Mouse (Mus musculus) embryonic facial prominence, embryonic 11.5 days (tissue): ENCODE data around the gene Asna1. TPM values are rescaled to one million over a fixed set of nuclear protein-coding genes. Genes with fewer than 3 reads are reported as not detected.
A peak's percentile ranks its signal among the peaks of the same experiment; 100 is the strongest.

ENCODE experiments used
- ATAC-seq: fragments of 200-750 bp; cut with Nextera tagmentation; replicated peaks from 2 replicates; pipeline ENCODE4 v1.8.0; 2017; ENCODE audit warnings: low read depth; ENCODE audit not compliant: insufficient number of reproducible peaks, low FRiP score, low TSS enrichment
- DNase-seq: peaks from one replicate; pipeline ENCODE4 v3.0.0-alpha.2; 2015; ENCODE audit warnings: low spot score
- H3K27ac ChIP-seq: fragments of 300-500 bp; sonication (generic); replicated peaks from 2 replicates; pipeline ENCODE4 v1.5.1; 2014; ENCODE audit warnings: mild to moderate bottlenecking, low read depth, low read length, control low read depth
- H3K27me3 ChIP-seq: fragments of 300-500 bp; sonication (generic); 2 replicates; pipeline ENCODE4 v1.6.1; 2014; ENCODE audit warnings: mild to moderate bottlenecking, low read length, moderate library complexity, mixed read lengths; ENCODE audit not compliant: control insufficient read depth, insufficient read depth
- H3K36me3 ChIP-seq: fragments of 300-500 bp; sonication (generic); replicated peaks from 2 replicates; pipeline ENCODE4 v1.6.1; 2014; ENCODE audit warnings: low read depth, mild to moderate bottlenecking, low read length, moderate library complexity, mixed read lengths; ENCODE audit not compliant: control insufficient read depth, insufficient read depth
- H3K4me1 ChIP-seq: fragments of 300-500 bp; sonication (generic); 2 replicates; pipeline ENCODE4 v1.6.1; 2014; ENCODE audit warnings: low read length, mixed read lengths; ENCODE audit not compliant: control insufficient read depth, insufficient read depth
- H3K4me2 ChIP-seq: fragments of 300-500 bp; sonication (generic); 2 replicates; pipeline ENCODE4 v1.6.1; 2014; ENCODE audit warnings: low read depth, mild to moderate bottlenecking, control low read depth, low read length, moderate library complexity
- H3K4me3 ChIP-seq: fragments of 300-500 bp; sonication (generic); 2 replicates; pipeline ENCODE4 v1.5.1; 2014; ENCODE audit warnings: low read depth, low read length, control low read depth
- H3K9ac ChIP-seq: fragments of 300-500 bp; sonication (generic); replicated peaks from 2 replicates; pipeline ENCODE4 v1.6.1; 2014; ENCODE audit warnings: mild to moderate bottlenecking, control low read depth, low read length
- H3K9me3 ChIP-seq: fragments of 300-500 bp; sonication (generic); replicated peaks from 2 replicates; pipeline ENCODE4 v1.6.1; 2016; ENCODE audit warnings: mild to moderate bottlenecking, low read length, inconsistent platforms, mixed read lengths; ENCODE audit not compliant: control insufficient read depth
- WGBS: fragments of 180-500 bp; shearing (Covaris S2); extraction: QIAGEN DNeasy Blood & Tissue Kit; methylation state at CpG from one replicate; pipeline ENCODE4 v1.1.7; 2014; 5-methylcytosine and 5-hydroxymethylcytosine counted together
- microRNA-seq: library from miRNA; unstranded; fragments of <30 nt; microRNA quantifications from one replicate; pipeline ENCODE4, GENCODE M21; 2016; ENCODE audit warnings: borderline number of aligned reads
- polyA plus RNA-seq: library from polyadenylated mRNA; unstranded; fragments of >200 nt; fragmentation: Nextera tagmentation; extraction: Ambion mirVana; gene quantifications from 2 replicates; pipeline ENCODE4 v1.2.1, GENCODE M21; 2014

The Asna1 gene
- polyA plus RNA-seq, 1 experiment from 2014 or later, result 130 TPM

DNA sequence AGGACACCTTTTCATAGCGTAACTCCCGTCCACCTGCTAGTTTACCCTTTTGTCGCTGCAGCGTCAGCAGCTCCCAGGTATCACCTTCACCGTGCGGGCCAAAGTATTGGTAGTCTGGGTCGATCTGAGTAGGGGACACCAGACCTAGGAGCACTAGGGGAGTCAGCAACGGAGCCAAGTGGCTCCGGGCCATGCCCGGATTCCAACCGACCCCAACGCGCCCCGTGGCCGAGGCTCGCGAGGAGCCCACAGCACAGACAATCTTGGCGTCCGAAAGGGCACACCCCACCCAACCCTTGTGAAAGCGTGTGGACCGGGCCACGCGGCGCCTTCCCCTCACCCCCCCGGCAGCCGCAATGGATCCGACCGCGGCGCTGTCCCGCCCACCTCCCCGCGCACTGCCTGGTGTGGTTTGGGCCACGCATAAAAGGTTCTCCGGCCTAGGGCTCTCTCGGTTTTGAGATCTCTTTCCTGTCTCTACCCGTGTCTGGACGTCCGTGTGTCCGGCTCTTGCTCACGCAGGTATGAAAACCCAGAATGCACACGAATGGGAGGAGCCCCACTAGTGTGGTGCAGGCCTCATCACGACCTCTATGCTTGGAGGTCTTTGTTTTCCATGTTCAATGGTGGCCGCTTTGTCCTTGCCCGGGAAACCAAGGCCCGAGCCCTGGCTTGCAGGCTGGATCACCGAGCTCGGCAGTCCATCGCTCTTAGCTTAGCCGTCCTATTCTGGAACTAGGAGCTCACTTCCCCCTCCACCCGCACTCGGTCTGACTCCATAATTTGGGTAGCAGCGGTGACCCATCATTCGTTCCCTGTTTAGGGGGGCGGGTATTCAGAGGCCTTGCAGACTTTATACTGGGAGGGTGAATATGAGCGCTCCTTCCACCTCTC is 55.6 kb downstream of the Asna1 start, which contains the start of the genes Gm49661, Prdx2 and Rnaseh2a:
Gene Gm49661 (minus strand): TSS at position 193 of the 894 bp plus-strand sequence.
Gene Prdx2 (plus strand): TSS at position 347 of the 894 bp plus-strand sequence.
Gene Rnaseh2a (minus strand): TSS at position 527 of the 894 bp plus-strand sequence.
- H3K27me3 ChIP-seq, result no peaks in the 10 kb centered on the region
- under 1% methylated on average over 49 of the region's 56 CpGs for WGBS
- peak within 1 kb of the TSS; percentile 86 for H3K4me2 ChIP-seq
- H3K9ac ChIP-seq, result peak within 1 kb of the TSS; percentile 97
- peak within 1 kb of the TSS; percentile 63 for H3K4me3 ChIP-seq
- ATAC-seq, result peak; percentile 53
- H3K27ac ChIP-seq, result peak within 1 kb of the TSS; percentile 78
- DNase-seq, result peak; percentile 81
- no peaks in the 10 kb centered on the region for H3K9me3 ChIP-seq
- H3K4me1 ChIP-seq, result peaks cover 7% of the 10 kb centered on the region
- H3K36me3 ChIP-seq, result peaks cover 3% of the 10 kb centered on the region

DNA sequence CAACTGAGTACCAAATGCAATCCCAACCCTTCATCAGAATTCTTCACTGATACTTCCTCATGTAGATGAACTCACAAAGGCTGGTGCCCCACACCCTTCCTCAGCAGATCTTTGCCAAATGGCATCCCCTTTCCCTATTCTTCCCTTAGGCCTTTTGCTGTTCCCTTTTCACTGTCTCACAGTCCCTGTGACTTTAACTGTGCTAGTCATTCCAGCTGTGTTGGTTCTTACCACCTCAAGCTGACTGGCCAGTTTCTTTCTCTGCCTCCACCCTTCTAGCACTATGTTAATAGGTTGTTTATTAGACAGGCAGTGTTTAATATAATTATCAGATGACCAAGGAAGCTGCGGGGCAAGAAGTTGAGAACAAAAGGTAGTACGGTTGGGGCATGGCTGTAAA is 56.4 kb downstream of the Asna1 start:
- peak overlapping the region; percentile 63 for H3K4me3 ChIP-seq
- peak overlapping the region; percentile 78; the same call in 1 of the 2 replicates for H3K27ac ChIP-seq
- H3K9ac ChIP-seq, result peak overlapping the region; percentile 97
- H3K9me3 ChIP-seq, result no peaks in the 10 kb centered on the region
- peaks cover 7% of the 10 kb centered on the region for H3K4me1 ChIP-seq
- peak overlapping the region; percentile 86 for H3K4me2 ChIP-seq
- DNase-seq (no peak), ATAC-seq (no peak)
- H3K27me3 ChIP-seq, result no peaks in the 10 kb centered on the region
- WGBS, result 19% methylated on average over 2 of the region's 2 CpGs
- H3K36me3 ChIP-seq, result peaks cover 3% of the 10 kb centered on the region

Small RNA genes lying within 50 kb of the gene (microRNA-seq; reads per million reads assigned to microRNA genes)
- gene Mir7070, result 1.9 reads per million

Other genes with a start within 250 kb of the Asna1 start
- 5.9 and 6.8 TPM in 2 replicates for gene Nfix, start 224.9 kb downstream of the Asna1 start, polyA plus RNA-seq
- gene Dand5, start 202.5 kb downstream of the Asna1 start, polyA plus RNA-seq, result 3.6 and 3.8 TPM in 2 replicates
- gene Gadd45gip1, start 193.8 kb downstream of the Asna1 start, polyA plus RNA-seq, result 41.5 and 42.3 TPM in 2 replicates
- 79.6 and 88.2 TPM in 2 replicates for gene Rad23a, start 184.6 kb downstream of the Asna1 start, polyA plus RNA-seq
- 815 and 826 TPM in 2 replicates for gene Calr, start 178.3 kb downstream of the Asna1 start, polyA plus RNA-seq
- gene Farsa, start 168.3 kb downstream of the Asna1 start, polyA plus RNA-seq, result 73.0 and 85.7 TPM in 2 replicates
- 89.2 and 89.9 TPM in 2 replicates for gene Syce2, start 153.2 kb downstream of the Asna1 start, polyA plus RNA-seq
- gene Gcdh, start 131.4 kb downstream of the Asna1 start, polyA plus RNA-seq, result 40.3 and 40.5 TPM in 2 replicates
- 11.1 and 14.4 TPM in 2 replicates for gene Klf1, start 123.4 kb downstream of the Asna1 start, polyA plus RNA-seq
- gene Dnase2a, start 116.7 kb downstream of the Asna1 start, polyA plus RNA-seq, result 5.5 and 7.2 TPM in 2 replicates
- gene Mast1, start 87.9 kb downstream of the Asna1 start, polyA plus RNA-seq, result 2.8 and 3.9 TPM in 2 replicates
- not detected in 2 replicates for gene Rtbdn, start 78.3 kb downstream of the Asna1 start, polyA plus RNA-seq
- gene Gm49661, start 55.8 kb downstream of the Asna1 start, polyA plus RNA-seq, result not detected in 2 replicates
- 1,219 and 1,316 TPM in 2 replicates for gene Prdx2, start 55.7 kb downstream of the Asna1 start, polyA plus RNA-seq
- 109 and 137 TPM in 2 replicates for gene Rnaseh2a, start 55.5 kb downstream of the Asna1 start, polyA plus RNA-seq
- 5.4 and 6.2 TPM in 2 replicates for gene Junb, start 46.6 kb downstream of the Asna1 start, polyA plus RNA-seq
- gene Hook2, start 34.7 kb downstream of the Asna1 start, polyA plus RNA-seq, result 11.3 and 14.2 TPM in 2 replicates
- gene Best2, start 10.8 kb downstream of the Asna1 start, polyA plus RNA-seq, result not detected in 2 replicates
- 172 and 178 TPM in 2 replicates for gene Trir, start 1.5 kb upstream of the Asna1 start, polyA plus RNA-seq
- 17.0 and 20.5 TPM in 2 replicates for gene Tnpo2, start 11.6 kb upstream of the Asna1 start, polyA plus RNA-seq
- 20.4 and 21.2 TPM in 2 replicates for gene Fbxw9, start 34.8 kb upstream of the Asna1 start, polyA plus RNA-seq
- gene Gm5741, start 42.7 kb upstream of the Asna1 start, polyA plus RNA-seq, result not detected in 2 replicates
- gene Dhps, start 46.5 kb upstream of the Asna1 start, polyA plus RNA-seq, result 61.9 and 67.7 TPM in 2 replicates
- 117 and 127 TPM in 2 replicates for gene Wdr83os, start 55.5 kb upstream of the Asna1 start, polyA plus RNA-seq
- 48.6 and 52.2 TPM in 2 replicates for gene Wdr83, start 56.0 kb upstream of the Asna1 start, polyA plus RNA-seq
- gene Man2b1, start 58.0 kb upstream of the Asna1 start, polyA plus RNA-seq, result 19.5 and 21.9 TPM in 2 replicates
- gene Zfp791, start 97.8 kb upstream of the Asna1 start, polyA plus RNA-seq, result 1.8 and 2.0 TPM in 2 replicates
- gene Cks1brt, start 126.6 kb upstream of the Asna1 start, polyA plus RNA-seq, result not detected in 2 replicates
- gene Olfr371, start 200.7 kb upstream of the Asna1 start, polyA plus RNA-seq, result not detected in 2 replicates